Mouse (Mus musculus): ENCODE measurements around the gene Mpzl1. TPM values are rescaled to one million over a fixed set of nuclear protein-coding genes. Genes with fewer than 3 reads are reported as not detected.
A peak's percentile ranks its signal among the peaks of the same experiment; 100 is the strongest.

The Mpzl1 gene
- polyA plus RNA-seq, 1 experiment from 2014 or later: 134 TPM

DNA sequence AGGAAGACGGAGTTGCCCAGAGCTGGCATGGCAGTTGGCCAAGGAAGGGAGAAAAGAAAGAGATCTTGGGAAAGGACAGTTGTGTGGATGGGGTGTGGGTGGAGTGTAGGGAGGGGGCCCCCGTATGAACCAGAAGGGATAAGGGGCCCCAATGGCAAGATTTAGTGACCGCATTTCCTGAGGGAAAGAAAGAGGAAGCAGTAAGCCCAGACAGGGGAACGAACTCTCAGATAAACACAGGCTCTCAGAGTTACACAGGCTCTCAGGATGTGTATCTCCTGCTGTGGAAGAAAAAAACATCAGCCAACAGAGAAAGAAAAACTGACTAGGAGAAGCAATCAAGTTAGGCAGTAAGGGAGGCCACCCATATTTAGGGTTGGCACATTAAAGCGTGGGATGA is 16.8 kb upstream of the Mpzl1 start:
- DNase-seq (ENCODE audit: low spot score): no peak
- 77% methylated on average over 5 of the region's 5 CpGs for WGBS

DNA sequence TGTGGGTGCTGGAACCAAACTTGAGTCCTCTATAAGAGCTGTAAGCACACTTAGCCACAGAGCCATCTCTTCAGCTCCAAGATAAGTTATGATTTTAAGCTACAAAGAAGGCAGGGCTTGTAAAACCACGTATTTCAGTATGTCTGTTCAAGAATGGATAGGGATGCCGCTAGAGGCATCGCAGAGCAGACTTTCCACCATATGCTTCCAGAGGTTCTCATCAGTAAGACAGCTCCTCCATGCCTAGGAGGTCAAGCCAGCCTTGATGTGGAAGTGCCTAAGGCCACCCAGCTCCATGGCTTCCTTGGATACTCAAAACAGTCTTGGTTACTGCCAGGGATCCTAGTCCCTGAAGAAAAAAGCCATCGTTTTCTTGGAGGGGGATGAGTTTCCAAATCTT is 10.8 kb upstream of the Mpzl1 start:
- no peaks in the 10 kb centered on the region for H3K36me3 ChIP-seq
- no peak overlapping the region for H3K27ac ChIP-seq (replicated peaks)
- H3K4me1 ChIP-seq: no peaks in the 10 kb centered on the region
- no peaks in the 10 kb centered on the region for H3K9me3 ChIP-seq (replicated peaks)
- WGBS: 81% methylated on average over 4 of the region's 4 CpGs
- no peaks in the 10 kb centered on the region for H3K27me3 ChIP-seq (ENCODE audit: low read depth, poor library complexity, severe bottlenecking)
- no peak for DNase-seq (ENCODE audit: low spot score)
- no peak overlapping the region for H3K4me3 ChIP-seq

More for the DNA sequence above, 16.8 kb upstream of the Mpzl1 start:
- Histone ChIP-seq H3K27me3 (ENCODE audit: low read depth, poor library complexity, severe bottlenecking) (no peaks in the 10 kb centered on the region), H3K36me3 (no peaks in the 10 kb centered on the region), H3K4me1 (no peaks in the 10 kb centered on the region), H3K4me3 (no peak overlapping the region), H3K9me3 (replicated peaks) (no peaks in the 10 kb centered on the region), H3K27ac (replicated peaks) (no peak overlapping the region)

DNA sequence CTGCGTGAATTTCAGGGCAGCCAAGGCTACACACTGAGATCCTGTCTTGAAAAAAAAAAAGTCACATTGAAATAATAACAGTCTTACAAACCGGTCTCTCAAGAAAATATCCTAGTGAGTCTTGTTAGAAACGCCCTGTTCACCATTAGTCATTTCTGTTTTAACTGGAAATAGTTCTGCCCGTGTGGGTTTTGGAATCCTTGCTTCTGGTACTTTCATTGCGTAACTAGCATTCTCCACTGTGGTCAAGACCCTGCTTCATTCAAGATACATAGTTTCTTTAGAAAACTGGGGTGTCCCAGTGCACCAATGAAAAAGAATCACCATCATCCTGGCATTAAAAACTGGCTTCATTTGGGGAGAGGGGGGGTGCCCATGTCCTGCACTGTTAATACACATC is 9.4 kb upstream of the Mpzl1 start:
- WGBS: 82% methylated on average over 5 of the region's 5 CpGs
- Histone ChIP-seq H3K9me3 (replicated peaks) (no peaks in the 10 kb centered on the region), H3K36me3 (no peaks in the 10 kb centered on the region), H3K4me3 (no peak overlapping the region), H3K27ac (replicated peaks) (no peak overlapping the region), H3K4me1 (no peaks in the 10 kb centered on the region), H3K27me3 (ENCODE audit: low read depth, poor library complexity, severe bottlenecking) (no peaks in the 10 kb centered on the region)
- DNase-seq (ENCODE audit: low spot score): no peak

DNA sequence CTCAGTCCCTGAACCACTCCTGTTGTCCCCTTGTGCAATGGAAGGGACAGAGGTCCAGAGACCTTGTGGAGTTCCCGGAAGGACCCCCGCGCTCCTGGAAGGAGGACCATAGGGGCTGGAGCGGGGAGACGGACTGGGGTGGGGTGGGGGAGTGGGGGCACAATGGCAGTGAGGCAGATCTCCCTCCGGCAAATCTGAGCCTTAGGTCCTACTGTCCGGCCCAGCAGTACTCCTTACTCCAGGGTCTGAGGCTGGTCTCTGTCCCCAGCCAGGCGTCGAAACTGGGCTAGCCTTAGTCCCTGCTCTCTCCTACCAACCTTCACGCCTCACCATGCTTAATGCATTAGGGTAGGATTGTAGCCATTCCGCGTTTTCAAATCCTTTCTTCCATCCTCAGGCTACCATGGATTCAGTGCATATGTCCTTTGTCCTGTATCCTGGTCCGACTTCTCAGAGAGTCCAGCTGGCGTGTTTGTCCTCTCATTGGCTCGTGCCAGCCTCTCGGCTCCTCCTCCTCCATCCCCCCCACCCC is 8.5 kb upstream of the Mpzl1 start:
- H3K9me3 ChIP-seq (replicated peaks): no peaks in the 10 kb centered on the region
- H3K4me1 ChIP-seq: no peaks in the 10 kb centered on the region
- DNase-seq (ENCODE audit: low spot score): peak; percentile 77
- no peaks in the 10 kb centered on the region for H3K27me3 ChIP-seq (ENCODE audit: low read depth, poor library complexity, severe bottlenecking)
- WGBS: 0% methylated on average over 16 of the region's 16 CpGs
- peak overlapping the region; percentile 87 for H3K4me3 ChIP-seq
- H3K27ac ChIP-seq (replicated peaks): peak overlapping the region; percentile 99
- no peaks in the 10 kb centered on the region for H3K36me3 ChIP-seq

DNA sequence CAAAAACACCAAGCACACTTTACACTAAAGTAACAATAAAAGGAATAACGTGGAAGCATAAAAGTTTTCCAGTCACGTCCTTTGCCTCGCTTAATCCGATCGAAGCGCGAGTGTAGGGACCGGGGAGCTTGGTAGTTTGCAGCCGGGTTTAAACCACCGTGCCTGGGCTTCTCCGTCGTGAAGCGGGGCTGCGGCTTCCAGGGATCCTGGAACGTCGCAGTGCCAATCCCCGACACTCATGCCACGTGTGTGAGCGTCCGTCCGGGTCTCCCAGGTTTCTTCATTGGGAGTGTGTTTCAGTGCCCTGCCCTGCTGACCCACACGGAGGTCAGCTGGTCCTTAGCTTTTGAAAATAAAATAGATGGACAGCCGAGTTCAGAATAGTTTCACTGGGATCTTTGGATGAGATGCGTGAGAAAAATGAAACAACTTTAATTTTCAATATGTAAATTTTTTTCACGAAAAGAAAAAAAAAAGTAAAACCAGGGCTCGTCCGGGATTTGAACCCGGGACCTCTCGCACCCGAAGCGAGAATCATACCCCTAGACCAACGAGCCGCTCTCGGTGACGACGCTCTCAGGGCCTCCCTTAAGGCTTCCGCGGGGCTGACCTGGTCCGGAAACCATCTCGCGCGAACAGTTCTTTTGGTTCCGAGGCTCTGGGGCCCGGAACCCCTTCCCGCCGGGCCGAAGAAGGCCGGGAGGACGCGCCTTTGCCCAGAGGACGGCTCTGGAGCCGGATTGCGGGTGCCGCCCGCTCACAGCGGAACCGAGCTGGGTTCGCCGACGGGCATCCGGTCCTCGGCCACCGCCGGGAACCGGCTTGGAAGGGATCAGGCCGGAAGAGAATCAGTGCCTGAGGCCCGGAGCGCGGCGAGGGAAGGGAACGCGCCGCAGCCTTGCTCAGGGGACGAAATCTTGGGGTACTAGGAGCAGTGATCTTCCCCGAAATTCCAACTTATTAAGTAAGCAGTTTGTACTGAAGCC is 7.7 kb upstream of the Mpzl1 start:
- Histone ChIP-seq H3K4me1 (no peaks in the 10 kb centered on the region), H3K36me3 (no peaks in the 10 kb centered on the region)
- under 1% methylated on average over 75 of the region's 75 CpGs for WGBS

DNA sequence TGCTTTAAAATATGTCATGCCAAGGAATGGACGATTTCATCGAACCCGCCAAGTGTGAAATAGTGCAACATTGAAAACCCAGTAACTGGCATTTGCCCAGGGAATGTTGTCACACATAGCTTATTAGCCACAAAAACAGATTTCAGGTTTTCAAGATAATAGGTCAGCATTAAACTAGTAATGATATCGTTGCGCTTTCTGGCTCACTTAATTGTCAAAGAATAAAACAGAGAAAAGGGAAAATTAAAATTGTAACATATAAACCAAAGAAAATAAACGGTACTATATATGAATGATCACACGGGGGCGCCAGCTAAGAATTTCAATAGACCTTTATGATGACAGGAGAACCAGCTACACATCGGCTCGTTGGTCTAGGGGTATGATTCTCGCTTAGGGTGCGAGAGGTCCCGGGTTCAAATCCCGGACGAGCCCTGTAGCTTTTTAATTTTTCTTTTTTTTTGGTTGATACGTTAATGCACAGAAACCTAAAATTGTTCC is 7.0 kb upstream of the Mpzl1 start:
- H3K4me3 ChIP-seq: peak overlapping the region; percentile 87
- H3K4me1 ChIP-seq: peaks cover under 1% of the 10 kb centered on the region
- WGBS: 6% methylated on average over 16 of the region's 16 CpGs
- no peaks in the 10 kb centered on the region for H3K27me3 ChIP-seq (ENCODE audit: low read depth, poor library complexity, severe bottlenecking)
- DNase-seq (ENCODE audit: low spot score): peak; percentile 71
- H3K27ac ChIP-seq (replicated peaks): peak overlapping the region; percentile 86; the same call in 1 of the 2 replicates
- no peaks in the 10 kb centered on the region for H3K9me3 ChIP-seq (replicated peaks)
- no peaks in the 10 kb centered on the region for H3K36me3 ChIP-seq

More for the DNA sequence above, 7.7 kb upstream of the Mpzl1 start:
- no peaks in the 10 kb centered on the region for H3K9me3 ChIP-seq (replicated peaks)
- peak; percentile 88 for DNase-seq (ENCODE audit: low spot score)
- peak overlapping the region; percentile 99 for H3K27ac ChIP-seq (replicated peaks)
- peak overlapping the region; percentile 87 for H3K4me3 ChIP-seq
- H3K27me3 ChIP-seq (ENCODE audit: low read depth, poor library complexity, severe bottlenecking): no peaks in the 10 kb centered on the region

DNA sequence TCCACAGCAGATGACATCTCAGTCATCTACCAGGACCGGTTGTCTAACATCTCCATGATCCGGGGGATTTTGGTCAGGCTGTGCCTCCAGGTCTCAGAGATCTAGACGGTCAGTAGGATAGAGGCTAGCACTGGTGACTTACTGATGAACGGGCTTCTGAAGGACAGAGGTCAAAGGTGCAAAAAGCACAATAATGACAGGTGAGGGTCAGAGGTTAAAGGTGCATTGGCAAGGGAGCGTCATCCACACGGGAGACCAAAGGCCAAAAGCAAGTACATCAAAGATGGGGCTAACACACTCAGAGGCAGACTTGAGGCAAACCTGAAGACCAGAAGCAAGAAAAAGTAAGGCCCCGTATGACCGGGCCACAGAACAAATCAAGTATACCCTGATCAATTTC is 2.0 kb upstream of the Mpzl1 start:
- DNase-seq (ENCODE audit: low spot score): no peak
- no peak overlapping the region for H3K4me3 ChIP-seq
- no peaks in the 10 kb centered on the region for H3K9me3 ChIP-seq (replicated peaks)
- H3K27me3 ChIP-seq (ENCODE audit: low read depth, poor library complexity, severe bottlenecking): no peaks in the 10 kb centered on the region
- H3K36me3 ChIP-seq: no peaks in the 10 kb centered on the region
- WGBS: 74% methylated on average over 8 of the region's 8 CpGs
- no peak overlapping the region for H3K27ac ChIP-seq (replicated peaks)
- peaks cover 41% of the 10 kb centered on the region for H3K4me1 ChIP-seq

DNA sequence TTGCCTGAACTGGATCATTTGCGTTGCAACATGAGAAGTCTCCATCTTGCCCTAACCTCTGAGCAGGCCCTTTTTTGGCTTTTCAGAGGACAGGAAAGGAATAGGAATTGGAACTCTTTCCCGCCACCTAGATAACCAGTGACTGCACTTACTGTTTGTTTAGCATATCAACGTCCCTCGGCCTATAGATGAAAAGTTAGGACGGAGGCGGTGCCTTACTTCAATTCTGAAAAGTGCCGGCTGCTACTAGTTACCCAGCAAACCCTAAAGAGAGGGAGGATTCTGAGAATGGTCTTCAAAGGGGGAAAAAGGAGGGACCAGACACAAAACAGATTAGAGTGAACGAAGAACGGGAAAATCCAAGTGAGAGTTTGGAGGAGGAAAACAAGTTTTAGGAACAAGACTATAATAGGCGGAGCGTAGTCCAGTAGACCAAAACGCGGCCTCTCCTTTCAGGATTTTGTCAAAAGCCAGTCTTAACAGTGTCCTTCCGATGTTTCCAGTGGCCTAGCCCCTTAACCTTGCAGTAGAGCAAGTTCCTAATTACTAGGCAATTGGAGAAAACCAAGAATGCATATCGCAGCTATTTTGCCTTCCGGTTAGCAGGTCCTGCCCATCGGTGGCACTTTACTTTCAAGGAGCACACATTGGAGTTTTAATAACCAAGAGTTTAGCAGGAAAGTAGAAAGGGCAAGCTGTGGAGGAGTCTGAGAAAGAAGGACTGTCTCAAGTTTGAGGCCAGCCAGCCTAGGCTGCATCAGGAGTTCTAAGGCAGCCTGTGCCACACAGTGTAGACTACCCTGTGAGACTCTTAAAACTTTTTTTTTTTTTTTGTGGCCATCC is 938 bp upstream of the Mpzl1 start:
- Histone ChIP-seq H3K27ac (replicated peaks) (peak overlapping the region; percentile 97), H3K4me3 (peak overlapping the region; percentile 87), H3K36me3 (no peaks in the 10 kb centered on the region), H3K4me1 (peaks cover 48% of the 10 kb centered on the region), H3K27me3 (ENCODE audit: low read depth, poor library complexity, severe bottlenecking) (no peaks in the 10 kb centered on the region), H3K9me3 (replicated peaks) (no peaks in the 10 kb centered on the region)
- 22% methylated on average over 17 of the region's 17 CpGs for WGBS
- no peak for DNase-seq (ENCODE audit: low spot score)

DNA sequence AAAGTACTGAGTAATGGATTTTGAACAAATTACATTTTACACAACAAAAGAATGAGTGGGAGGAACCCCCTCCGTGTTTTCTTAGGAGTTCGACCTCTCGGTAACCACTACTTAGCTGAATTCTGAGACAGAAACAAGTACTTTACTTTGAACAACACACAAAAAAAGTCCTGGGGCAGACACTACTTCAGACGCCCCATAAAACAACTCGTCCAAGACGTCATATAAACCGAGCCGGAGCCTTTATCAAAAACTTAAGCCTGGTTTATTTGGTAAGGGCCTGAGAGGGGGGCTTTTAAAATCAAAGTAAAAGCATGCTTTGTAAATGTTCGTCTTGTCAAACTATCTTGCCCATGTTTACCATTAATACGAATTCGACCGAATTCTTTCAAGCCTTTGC is 993 bp downstream of the Mpzl1 start:
- Histone ChIP-seq H3K9me3 (replicated peaks) (no peaks in the 10 kb centered on the region), H3K36me3 (peaks cover under 1% of the 10 kb centered on the region; the same call in 1 of the 2 replicates), H3K27me3 (ENCODE audit: low read depth, poor library complexity, severe bottlenecking) (no peaks in the 10 kb centered on the region), H3K27ac (replicated peaks) (peak overlapping the region; percentile 97), H3K4me3 (peak overlapping the region; percentile 87), H3K4me1 (peaks cover 61% of the 10 kb centered on the region)
- WGBS: 8% methylated on average over 12 of the region's 12 CpGs
- DNase-seq (ENCODE audit: low spot score): no peak

DNA sequence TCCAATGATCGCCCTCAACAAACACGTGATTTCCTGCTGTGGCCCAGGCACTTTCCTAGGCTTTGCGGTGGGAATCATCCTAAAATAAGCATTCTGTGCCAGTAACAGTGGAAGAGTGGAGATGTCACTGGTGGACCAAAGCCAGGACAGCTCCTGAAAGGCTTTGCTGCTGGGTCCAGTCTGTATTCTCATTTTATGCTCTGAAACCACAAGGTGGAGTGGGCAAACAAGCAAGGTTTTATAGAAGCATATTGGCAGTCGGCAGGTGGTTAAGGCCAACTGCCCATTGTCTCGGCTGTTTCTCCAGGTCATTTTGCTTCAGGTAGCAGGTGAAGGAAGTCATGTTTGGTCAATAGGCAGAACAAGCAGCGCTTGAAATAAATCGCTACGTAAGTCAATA is 3.2 kb downstream of the Mpzl1 start:
- Histone ChIP-seq H3K9me3 (replicated peaks) (no peaks in the 10 kb centered on the region), H3K27me3 (ENCODE audit: low read depth, poor library complexity, severe bottlenecking) (no peaks in the 10 kb centered on the region), H3K4me3 (no peak overlapping the region), H3K4me1 (peaks cover 59% of the 10 kb centered on the region), H3K36me3 (peaks cover 13% of the 10 kb centered on the region), H3K27ac (replicated peaks) (no peak overlapping the region)
- WGBS: 90% methylated on average over 8 of the region's 8 CpGs
- no peak for DNase-seq (ENCODE audit: low spot score)

DNA sequence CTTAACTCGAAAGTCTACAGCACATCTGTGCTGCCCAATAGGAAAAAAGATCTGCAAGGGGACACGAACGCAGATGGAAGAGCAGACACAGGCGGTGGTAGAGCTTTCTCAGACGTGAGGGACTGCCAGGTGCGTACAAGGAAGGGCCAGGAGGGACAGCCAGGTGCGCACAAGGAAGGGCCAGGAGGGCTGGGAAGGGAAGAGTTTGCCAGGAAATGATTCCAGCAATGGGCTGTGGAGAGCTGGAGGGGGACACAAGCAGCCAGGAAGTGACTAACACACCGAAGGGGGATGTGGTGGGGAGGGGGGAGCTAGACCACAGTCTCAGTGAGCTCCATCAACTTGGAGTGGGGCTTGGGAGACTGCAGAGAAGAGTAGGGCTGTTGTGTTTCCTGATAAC is 4.4 kb downstream of the Mpzl1 start:
- WGBS: 35% methylated on average over 8 of the region's 8 CpGs
- Histone ChIP-seq H3K4me1 (peaks cover 47% of the 10 kb centered on the region), H3K27ac (replicated peaks) (0 out of 2 replicates have a peak overlapping the region, but pooled peaks have one; percentile 18), H3K4me3 (no peak overlapping the region), H3K9me3 (replicated peaks) (no peaks in the 10 kb centered on the region), H3K36me3 (peaks cover 17% of the 10 kb centered on the region), H3K27me3 (ENCODE audit: low read depth, poor library complexity, severe bottlenecking) (no peaks in the 10 kb centered on the region)
- no peak for DNase-seq (ENCODE audit: low spot score)

DNA sequence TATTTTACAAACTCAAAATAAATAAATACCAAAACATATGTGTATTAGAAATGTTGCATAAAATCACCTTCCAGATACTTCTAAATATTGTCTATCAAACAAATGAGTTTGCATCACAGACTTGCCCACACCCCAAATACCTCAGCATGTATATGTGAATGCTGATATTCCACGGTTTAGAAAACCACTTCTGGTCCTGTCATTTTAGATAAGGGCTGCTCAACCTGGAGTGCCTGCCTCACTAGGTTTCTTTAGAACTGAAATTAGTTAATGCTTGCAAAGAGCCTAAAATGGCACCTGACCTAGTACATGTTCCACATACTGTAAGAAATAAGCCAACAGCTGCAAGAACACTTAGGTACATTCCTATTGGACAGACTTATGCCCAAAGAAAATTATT is 5.7 kb downstream of the Mpzl1 start:
- 90% methylated on average over 1 of the region's 1 CpGs for WGBS
- no peak overlapping the region for H3K27ac ChIP-seq (replicated peaks)
- H3K4me3 ChIP-seq: no peak overlapping the region
- peaks cover 42% of the 10 kb centered on the region for H3K4me1 ChIP-seq
- no peaks in the 10 kb centered on the region for H3K27me3 ChIP-seq (ENCODE audit: low read depth, poor library complexity, severe bottlenecking)
- no peaks in the 10 kb centered on the region for H3K9me3 ChIP-seq (replicated peaks)
- DNase-seq (ENCODE audit: low spot score): no peak
- peaks cover 17% of the 10 kb centered on the region for H3K36me3 ChIP-seq

Measured in midbrain, embryonic 10.5 days (tissue).